ENCODE assay signal across 26 mouse cellular contexts in genomic region chr2:109768814-109769213, GRCm38 (mm10).
"Had no signal": no experiment of that assay in that cellular context is flagged by ENCODE, and none has a peak within 500 bp of the region (broad histone marks: within the 10 kb centered on the region; RNA-seq: fewer than 3 reads in every experiment).

No protein-coding gene starts in this region.

- H3K4me1 ChIP-seq: heart, embryonic 10.5 days; heart, embryonic 12.5 days; hindbrain, embryonic 10.5 days; hindbrain, embryonic 12.5 days; intestine, embryonic 15.5 days; limb, embryonic 13.5 days; limb, embryonic 15.5 days; liver, embryonic 12.5 days had no signal

- H3K9me3 ChIP-seq: heart, embryonic 10.5 days; heart, embryonic 12.5 days; hindbrain, embryonic 10.5 days; hindbrain, embryonic 12.5 days; intestine, embryonic 15.5 days; limb, embryonic 13.5 days; limb, embryonic 15.5 days; liver, embryonic 12.5 days had no signal

- ATAC-seq: hindbrain, embryonic 16.5 days; inflammation-experienced regulatory T-cells, adult 6 months; intestine, embryonic 15.5 days; intestine, postnatal 0 days; liver, embryonic 12.5 days had no signal

- H3K27me3 ChIP-seq: heart, embryonic 12.5 days; hindbrain, embryonic 12.5 days; intestine, embryonic 15.5 days; limb, embryonic 13.5 days; limb, embryonic 15.5 days; liver, embryonic 12.5 days had no signal

- H3K36me3 ChIP-seq: heart, embryonic 10.5 days; heart, embryonic 12.5 days; hindbrain, embryonic 10.5 days; hindbrain, embryonic 12.5 days; intestine, embryonic 15.5 days; limb, embryonic 13.5 days; limb, embryonic 15.5 days; liver, embryonic 12.5 days had no signal

- H3K9ac ChIP-seq: heart, embryonic 12.5 days; hindbrain, embryonic 12.5 days; hindbrain, embryonic 14.5 days; intestine, embryonic 15.5 days; limb, embryonic 13.5 days; limb, embryonic 15.5 days; liver, embryonic 12.5 days; liver, embryonic 14.5 days had no signal

- H3K4me3 ChIP-seq: gastrocnemius, adult 2 months; heart, embryonic 10.5 days; heart, embryonic 12.5 days; hindbrain, embryonic 10.5 days; hindbrain, embryonic 12.5 days; intestine, embryonic 15.5 days; limb, embryonic 13.5 days; limb, embryonic 15.5 days; liver, embryonic 12.5 days had no signal

- DNase-seq: gastrocnemius, adult 2 months; gastrocnemius, postnatal 10 days; gastrocnemius, postnatal 25 days; heart, adult 18-20 months; heart, postnatal 10 days; heart, postnatal 4 days; kidney, adult 18-20 months; kidney, adult 8-10 months; kidney, postnatal 10 days; kidney, postnatal 25 days; kidney, postnatal 4 days; layer of hippocampus, adult 9-11 months; left cerebral cortex, postnatal 4 days had no signal

- H3K27ac ChIP-seq: gastrocnemius, adult 2 months; heart, embryonic 10.5 days; hindbrain, embryonic 10.5 days; hindbrain, embryonic 12.5 days; hindbrain, embryonic 14.5 days; intestine, embryonic 15.5 days; limb, embryonic 13.5 days; limb, embryonic 15.5 days; liver, embryonic 12.5 days; liver, embryonic 14.5 days had no signal

- H3K4me2 ChIP-seq: heart, embryonic 12.5 days; hindbrain, embryonic 12.5 days; hindbrain, embryonic 14.5 days; intestine, embryonic 15.5 days; limb, embryonic 13.5 days; limb, embryonic 15.5 days; liver, embryonic 12.5 days had no signal
